Mouse (Mus musculus): ENCODE data around the gene Mecp2.
"Not testable (repeated sequence)": the region's sequence is repeated elsewhere in the genome, so short reads cannot be mapped to it uniquely, and the experiment has no call there.

Mecp2 gene

GRCm38 (mm10) chrX:74135263-74135662 is at the start of gene Mecp2:
TSS of gene Mecp2 (minus strand) at chrX:74135363.
- not testable (repeated sequence) for DNase-seq

GRCm38 (mm10) chrX:74176959-74177358 is 41.8 kb upstream of the Mecp2 start, which contains the start of gene Tktl1:
TSS of gene Tktl1 (plus strand) at chrX:74177259.
- DNase-seq = no peak

GRCm38 (mm10) chrX:74167738-74168137 is 32.6 kb upstream of the Mecp2 start, which contains the start of gene Tex28:
TSS of gene Tex28 (minus strand) at chrX:74167838.
- DNase-seq = no peak

- DNase-seq = no peak
Measured at GRCm38 (mm10) chrX:74127164-74127563, 8.0 kb downstream of the Mecp2 start, which contains the start of gene Opn1mw. TSS of gene Opn1mw (plus strand) at chrX:74127464.

GRCm38 (mm10) chrX:74124975-74125374 is 10.2 kb downstream of the Mecp2 start:
- peak; percentile 2 to 9 for DNase-seq

GRCm38 (mm10) chrX:74115511-74115910 is 19.7 kb downstream of the Mecp2 start:
- DNase-seq = peak; percentile 17 to 34

- DNase-seq = no peak
Measured at GRCm38 (mm10) chrX:74114036-74114435, 21.1 kb downstream of the Mecp2 start.

- DNase-seq = no peak
Measured at GRCm38 (mm10) chrX:74108747-74109146, 26.4 kb downstream of the Mecp2 start.

- no peak for DNase-seq
Measured at GRCm38 (mm10) chrX:74105916-74106315, 29.2 kb downstream of the Mecp2 start.

- DNase-seq = no peak
Measured at GRCm38 (mm10) chrX:74103457-74104188, 31.5 kb downstream of the Mecp2 start.

GRCm38 (mm10) chrX:74095130-74095529 is 40.0 kb downstream of the Mecp2 start:
- DNase-seq = no peak

GRCm38 (mm10) chrX:74085601-74086038 is 49.5 kb downstream of the Mecp2 start:
- peak; percentile 95 to 97 for DNase-seq

- peak; percentile 66 to 72 for DNase-seq
Measured at GRCm38 (mm10) chrX:74084946-74085498, 50.1 kb downstream of the Mecp2 start.

- no peak for DNase-seq
Measured at GRCm38 (mm10) chrX:74084276-74084837, 50.8 kb downstream of the Mecp2 start.

GRCm38 (mm10) chrX:74070794-74071193 is 64.4 kb downstream of the Mecp2 start:
- DNase-seq = no peak

GRCm38 (mm10) chrX:74067891-74068290 is 67.3 kb downstream of the Mecp2 start:
- no peak for DNase-seq

- DNase-seq = no peak
Measured at GRCm38 (mm10) chrX:74045107-74045506, 90.1 kb downstream of the Mecp2 start.

GRCm38 (mm10) chrX:74037702-74038375 is 97.3 kb downstream of the Mecp2 start:
- DNase-seq = no peak

GRCm38 (mm10) chrX:74030000-74030399 is 105.2 kb downstream of the Mecp2 start:
- DNase-seq = no peak

GRCm38 (mm10) chrX:74023188-74024049 is 111.7 kb downstream of the Mecp2 start, which contains the start of gene Irak1:
TSS of gene Irak1 (minus strand) at chrX:74023918.
- DNase-seq = peak; percentile 51 to 62

GRCm38 (mm10) chrX:74022795-74023187 is 112.4 kb downstream of the Mecp2 start:
- DNase-seq = peak; percentile 4 to 9

GRCm38 (mm10) chrX:74014597-74014996 is 120.6 kb downstream of the Mecp2 start:
- no peak for DNase-seq

Measured in thymus, adult 18-20 months (tissue).